Mouse (Mus musculus): Measurements from ENCODE around the gene Astl.
"Not testable (repeated sequence)": the region's sequence is repeated elsewhere in the genome, so short reads cannot be mapped to it uniquely, and the experiment has no call there.

Gene Astl

DNA sequence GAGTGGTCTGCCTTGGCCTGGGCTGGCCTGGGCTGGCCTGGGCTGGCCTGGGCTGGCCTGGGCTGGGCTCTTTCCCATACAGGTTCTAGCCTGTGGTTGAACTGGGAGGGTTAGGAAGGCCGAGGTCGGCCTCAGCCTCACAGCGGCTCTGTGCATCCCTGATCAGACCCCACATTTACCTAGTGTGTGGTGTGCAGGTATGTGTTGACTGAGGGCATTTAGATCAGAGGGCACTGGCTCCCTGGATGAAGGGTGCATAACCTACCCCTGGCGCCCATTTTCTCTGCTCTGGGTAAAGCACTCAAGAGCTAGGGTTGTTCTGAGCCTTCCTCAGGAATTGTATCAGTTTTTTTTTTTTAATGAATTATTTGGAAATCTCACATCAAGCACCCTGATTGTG is at the start of gene Astl:
Gene Astl (plus strand): TSS at position 224 of the 400 bp plus-strand sequence.
- DNase-seq (ENCODE audit: low read depth, low spot score) = no peak

DNA sequence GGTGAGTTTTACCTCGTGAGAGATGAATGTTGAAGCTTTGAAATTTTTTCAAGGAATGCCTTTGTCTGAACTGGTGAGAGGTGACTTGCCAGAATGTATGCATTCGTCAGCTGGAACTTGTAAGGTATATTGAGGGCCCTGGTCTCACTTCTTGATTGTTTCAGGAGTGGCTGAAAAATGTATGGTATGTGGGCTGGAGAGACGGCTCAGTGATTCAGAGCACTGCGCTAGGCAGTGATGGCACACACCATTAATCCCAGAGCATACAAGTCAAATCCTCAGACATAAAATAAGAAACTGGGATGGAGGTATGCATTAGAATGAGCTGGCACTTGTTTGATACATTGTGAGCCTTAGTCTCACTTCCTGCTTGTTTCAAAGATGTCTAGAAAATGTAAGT is 46.2 kb upstream of the Astl start:
- DNase-seq (ENCODE audit: low read depth, low spot score) = no peak

GRCm38 (mm10) chr2:127297001-127297805 is 41.2 kb upstream of the Astl start:
- no peak for DNase-seq (ENCODE audit: low read depth, low spot score)

- peak; percentile 45 for DNase-seq (ENCODE audit: low read depth, low spot score)
Measured at GRCm38 (mm10) chr2:127298056-127298455, 40.4 kb upstream of the Astl start.

- DNase-seq (ENCODE audit: low read depth, low spot score) = no peak
Measured at GRCm38 (mm10) chr2:127300701-127301100, 37.7 kb upstream of the Astl start.

DNA sequence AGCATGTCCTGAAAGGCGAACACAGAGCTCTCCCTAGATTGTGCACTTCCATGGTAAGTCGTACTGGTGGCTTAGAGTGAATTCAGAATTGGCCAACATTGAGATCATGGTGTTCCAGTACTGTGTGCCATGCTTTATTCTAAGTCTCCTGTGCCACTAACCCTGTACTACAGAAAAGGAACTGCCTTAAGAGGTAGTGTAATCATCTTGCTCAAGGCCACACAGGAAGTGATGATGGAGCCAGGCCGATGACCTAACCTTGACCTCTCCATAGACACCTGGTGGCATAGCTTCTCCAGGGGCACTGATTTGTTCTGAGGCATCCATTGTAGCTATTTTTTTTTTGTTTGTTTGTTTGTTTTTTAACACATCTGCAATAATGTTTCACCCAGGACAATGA is 36.6 kb upstream of the Astl start:
- DNase-seq (ENCODE audit: low read depth, low spot score) = no peak

- DNase-seq (ENCODE audit: low read depth, low spot score) = not testable (repeated sequence)
Measured at GRCm38 (mm10) chr2:127304192-127304591, 34.2 kb upstream of the Astl start.

DNA sequence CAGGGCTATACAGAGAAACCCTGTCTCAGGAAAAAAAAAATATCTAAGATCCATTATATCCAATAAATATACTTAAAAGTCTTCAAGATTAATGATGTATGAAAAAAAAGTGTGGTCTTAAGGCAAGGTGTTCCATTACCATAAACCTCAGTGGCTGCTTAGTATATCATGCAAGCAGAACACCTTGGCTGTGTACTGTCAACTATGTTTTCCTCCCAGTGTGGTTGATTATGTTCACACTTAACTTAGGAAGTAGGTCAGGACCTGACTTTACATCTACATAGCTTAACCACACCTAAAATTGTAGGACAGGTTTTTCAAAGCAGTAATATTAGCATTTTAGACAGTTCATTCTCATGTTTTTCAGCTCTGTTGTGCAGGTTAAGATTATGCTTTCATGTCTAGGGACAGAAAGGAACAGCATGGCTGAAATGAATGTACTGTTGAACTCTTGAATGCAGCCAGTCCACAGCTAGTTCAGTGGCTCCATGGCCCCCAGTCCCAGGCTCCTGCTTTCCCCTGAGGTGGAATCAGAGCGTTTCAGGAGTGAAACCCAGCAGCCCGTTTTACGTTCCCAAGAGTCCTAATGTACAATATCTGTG is 33.7 kb upstream of the Astl start:
- no peak for DNase-seq (ENCODE audit: low read depth, low spot score)

DNA sequence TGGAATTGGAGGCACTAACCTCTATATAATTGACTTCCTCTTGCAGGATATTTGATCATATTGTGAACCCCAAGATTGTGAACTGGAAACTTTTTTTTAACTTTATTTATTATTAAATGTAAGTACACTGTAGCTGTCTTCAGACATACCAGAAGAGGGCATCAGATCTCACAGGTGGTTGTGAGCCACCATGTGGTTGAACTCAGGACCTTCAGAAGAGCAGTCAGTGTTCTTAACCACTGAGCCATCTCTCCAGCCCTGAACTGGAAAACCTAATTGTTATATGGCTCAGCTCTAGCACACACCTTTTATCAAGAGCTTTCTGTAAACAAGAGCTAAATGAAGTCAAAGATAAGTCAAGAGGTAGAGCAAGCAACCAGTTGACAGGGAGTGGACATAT is 32.3 kb upstream of the Astl start:
- no peak for DNase-seq (ENCODE audit: low read depth, low spot score)

DNA sequence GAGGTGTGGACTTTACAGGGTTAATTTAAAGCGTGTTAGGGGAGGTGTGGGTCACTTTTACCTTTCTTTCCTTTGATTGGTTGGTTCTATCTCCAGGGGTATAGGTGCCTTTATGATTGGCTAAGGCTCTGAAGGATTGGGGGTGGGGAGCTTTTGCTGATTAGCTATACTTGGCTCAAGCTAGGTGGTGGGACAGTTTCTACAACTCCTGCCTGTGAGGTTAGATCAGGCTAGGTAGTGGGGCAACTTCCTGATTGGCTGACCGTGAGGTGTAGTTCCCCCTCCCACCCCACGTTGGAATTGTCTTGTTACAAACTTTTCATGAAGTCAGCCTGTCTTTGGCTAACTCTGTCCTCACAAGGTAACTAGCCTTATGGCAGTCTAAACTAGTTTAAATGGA is 31.3 kb upstream of the Astl start:
- no peak for DNase-seq (ENCODE audit: low read depth, low spot score)

- peak; percentile 16 for DNase-seq (ENCODE audit: low read depth, low spot score)
Measured at GRCm38 (mm10) chr2:127308660-127309059, 29.8 kb upstream of the Astl start.

DNA sequence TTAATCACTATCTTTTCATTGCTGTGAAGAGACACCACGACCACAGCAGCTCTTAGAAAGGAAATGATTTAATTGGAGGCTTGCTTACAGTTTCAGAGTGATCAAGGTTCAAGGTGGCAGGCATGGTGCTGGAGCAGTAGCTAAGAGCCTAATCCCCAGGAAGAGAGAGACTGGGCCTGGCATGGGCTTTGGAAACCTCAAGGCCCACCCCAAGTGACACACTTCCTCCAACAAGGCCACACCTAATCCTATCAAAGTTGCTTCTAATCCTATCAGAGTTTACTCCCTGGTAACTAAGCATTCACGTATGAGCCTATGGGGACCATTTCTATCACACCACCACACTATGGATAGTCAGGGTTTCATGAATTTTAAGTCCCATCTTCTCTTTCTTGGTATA is 28.2 kb upstream of the Astl start:
- no peak for DNase-seq (ENCODE audit: low read depth, low spot score)

GRCm38 (mm10) chr2:127310685-127311084 is 27.8 kb upstream of the Astl start:
- DNase-seq (ENCODE audit: low read depth, low spot score) = no peak

- DNase-seq (ENCODE audit: low read depth, low spot score) = no peak
Measured at GRCm38 (mm10) chr2:127311193-127311592, 27.2 kb upstream of the Astl start.

DNA sequence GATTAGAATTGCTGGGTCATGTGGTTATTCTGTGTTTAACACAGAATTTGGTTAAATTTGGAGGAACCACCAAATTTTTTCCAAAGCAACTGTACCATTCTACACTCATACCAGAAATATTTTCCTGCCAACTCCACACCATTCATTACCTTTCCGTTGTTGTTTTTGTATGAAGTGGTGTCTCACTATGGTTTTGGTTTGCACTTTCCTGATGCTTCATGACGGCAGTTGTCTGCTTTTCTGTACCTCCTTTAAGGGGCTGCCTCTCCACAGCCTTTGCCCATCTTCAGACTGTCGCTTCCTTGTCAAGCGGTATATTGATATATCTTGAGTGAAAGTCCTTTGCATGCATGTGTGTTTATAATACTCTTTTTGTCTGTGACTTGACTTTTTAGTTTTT is 25.6 kb upstream of the Astl start:
- DNase-seq (ENCODE audit: low read depth, low spot score) = no peak

GRCm38 (mm10) chr2:127313878-127314277 is 24.6 kb upstream of the Astl start:
- DNase-seq (ENCODE audit: low read depth, low spot score) = no peak

GRCm38 (mm10) chr2:127314467-127315154 is 23.8 kb upstream of the Astl start:
- no peak for DNase-seq (ENCODE audit: low read depth, low spot score)

DNA sequence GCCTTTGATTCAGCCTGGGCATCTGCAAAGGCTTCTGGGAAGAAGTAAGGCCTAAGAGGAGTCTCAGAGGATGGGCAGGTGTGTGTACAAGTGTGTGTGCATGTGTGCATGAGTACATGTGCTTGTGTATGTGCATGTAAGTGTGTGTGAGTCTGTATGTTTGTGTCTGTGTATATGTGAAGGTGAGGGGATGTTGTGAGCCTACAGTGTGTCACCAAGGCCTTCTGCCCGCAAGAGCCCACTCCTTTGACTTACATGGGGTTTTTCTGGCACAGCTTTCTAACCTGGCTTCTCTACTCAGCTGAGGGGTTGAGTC is 23.3 kb upstream of the Astl start:
- DNase-seq (ENCODE audit: low read depth, low spot score) = no peak

- no peak for DNase-seq (ENCODE audit: low read depth, low spot score)
Measured at GRCm38 (mm10) chr2:127316431-127316830, 22.0 kb upstream of the Astl start.

DNA sequence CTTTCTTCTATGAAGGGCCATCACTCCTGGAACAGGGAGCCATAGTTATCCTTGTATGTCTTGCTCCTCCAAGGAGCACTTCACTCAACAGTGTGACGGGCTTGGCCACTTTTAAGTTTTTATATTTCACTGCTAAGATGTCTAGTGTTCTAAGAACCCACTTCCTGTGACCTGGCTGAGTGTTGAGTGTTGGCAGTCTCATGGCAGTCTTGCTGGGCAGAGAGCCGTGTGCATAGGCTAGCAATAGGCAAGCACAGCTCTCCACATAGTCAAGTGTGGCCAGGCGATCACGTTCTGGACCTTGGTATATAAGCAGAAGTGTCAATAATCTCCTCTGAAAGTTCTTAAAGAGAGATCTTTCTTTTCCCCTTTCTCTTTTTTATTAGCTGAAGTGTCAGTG is 20.3 kb upstream of the Astl start:
- DNase-seq (ENCODE audit: low read depth, low spot score) = no peak

DNA sequence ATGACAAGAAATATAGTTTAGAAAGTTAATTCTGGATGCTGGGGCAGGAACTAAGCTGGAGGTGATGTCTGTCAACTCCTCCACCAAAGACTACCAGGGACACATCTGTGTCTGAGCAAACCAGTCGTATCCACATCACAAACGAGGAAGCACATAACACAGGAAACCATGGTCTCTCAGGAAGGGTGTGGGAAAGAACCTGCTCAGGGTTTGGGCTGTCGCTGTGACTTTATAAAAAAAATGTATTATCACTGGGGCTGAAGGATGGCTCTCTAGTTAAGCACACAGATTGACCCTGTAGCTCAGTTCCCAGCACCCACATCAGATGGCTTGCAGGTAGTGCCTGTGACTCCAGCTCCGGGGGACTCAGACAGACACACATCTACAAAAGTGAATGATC is 19.4 kb upstream of the Astl start:
- DNase-seq (ENCODE audit: low read depth, low spot score) = no peak

GRCm38 (mm10) chr2:127322671-127323285 is 15.7 kb upstream of the Astl start:
- no peak for DNase-seq (ENCODE audit: low read depth, low spot score)

GRCm38 (mm10) chr2:127323667-127324066 is 14.8 kb upstream of the Astl start:
- no peak for DNase-seq (ENCODE audit: low read depth, low spot score)
